Mouse (Mus musculus): ENCODE measurements around the gene Lyrm7.

Lyrm7 gene

DNA sequence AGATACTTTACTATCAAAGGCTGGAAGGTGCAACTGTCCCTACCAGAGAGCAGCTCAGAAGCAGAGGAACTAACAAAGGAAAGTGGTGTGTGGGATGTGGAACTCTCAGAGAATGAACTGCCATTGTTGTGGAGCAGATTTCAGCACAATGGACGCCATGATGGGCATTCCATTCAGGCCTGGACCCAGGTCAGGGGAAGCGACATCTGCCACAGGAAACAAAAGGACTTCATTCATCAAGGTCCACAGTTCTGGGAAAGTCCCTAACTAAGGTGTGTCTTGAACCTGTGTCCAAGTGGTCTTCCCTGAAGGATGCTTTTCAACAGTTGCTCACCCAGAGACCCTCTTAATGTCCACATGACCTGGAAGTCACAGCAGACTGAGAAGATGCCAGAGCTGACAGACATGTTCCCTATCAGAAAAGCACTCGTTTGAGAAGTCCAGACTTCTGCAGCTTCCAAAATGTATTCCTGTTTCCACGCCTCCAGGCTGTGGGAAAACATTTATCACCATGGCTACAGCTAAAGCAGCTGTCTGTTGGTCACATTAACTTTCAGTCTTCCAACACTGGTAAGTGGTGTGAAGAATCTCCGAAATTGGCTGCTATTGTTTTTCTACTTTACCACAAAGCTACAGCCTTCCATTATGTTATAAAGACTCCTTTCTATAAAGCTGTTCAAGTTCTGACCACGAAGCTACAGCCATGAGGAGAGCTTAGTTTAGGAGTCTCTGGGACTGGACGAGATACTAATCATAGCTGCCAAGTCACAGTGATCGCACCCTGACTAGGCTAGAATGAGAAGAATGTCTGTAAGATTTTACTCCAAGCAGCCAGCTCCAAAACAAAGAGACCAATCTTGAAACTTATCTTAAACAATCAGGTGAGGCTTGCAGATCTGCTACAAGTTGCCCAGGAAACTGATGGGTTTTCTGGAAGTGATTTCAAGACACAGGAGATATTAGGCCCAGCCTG, 15.0 kb downstream of the Lyrm7 start:
- no peak for DNase-seq (ENCODE audit: low spot score)

GRCm38 (mm10) chr11:54844959-54845358, 15.8 kb downstream of the Lyrm7 start:
- peak; percentile 16 for DNase-seq (ENCODE audit: low spot score)

GRCm38 (mm10) chr11:54844424-54844823, 16.3 kb downstream of the Lyrm7 start:
- peak; percentile 77 for DNase-seq (ENCODE audit: low spot score)

- no peak for DNase-seq (ENCODE audit: low spot score)
Measured at GRCm38 (mm10) chr11:54840891-54841290, 19.8 kb downstream of the Lyrm7 start.

- no peak for DNase-seq (ENCODE audit: low spot score)
Measured at GRCm38 (mm10) chr11:54839696-54840095, 21.0 kb downstream of the Lyrm7 start.

GRCm38 (mm10) chr11:54836106-54836505, 24.6 kb downstream of the Lyrm7 start:
- no peak for DNase-seq (ENCODE audit: low spot score)

DNA sequence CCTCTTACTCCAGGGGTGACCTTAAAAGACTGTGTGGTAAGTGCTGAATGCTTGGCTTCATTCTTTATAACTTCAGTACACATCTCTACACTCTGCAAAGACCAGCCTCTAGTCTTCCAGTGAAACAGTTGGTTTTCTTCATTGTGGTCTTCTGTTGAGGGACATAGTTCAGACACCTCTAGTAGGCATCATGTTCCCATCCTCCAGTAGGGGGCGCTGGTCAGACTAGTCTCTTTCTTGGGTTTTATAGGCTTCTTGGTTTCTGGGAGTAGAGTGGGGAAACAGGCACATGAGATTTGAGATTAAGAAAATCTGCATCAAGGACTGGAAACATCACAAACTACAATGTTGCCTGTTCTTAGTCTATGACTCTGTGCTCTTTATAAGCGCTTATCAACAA, 26.1 kb downstream of the Lyrm7 start:
- peak; percentile 51 for DNase-seq (ENCODE audit: low spot score)

- no peak for DNase-seq (ENCODE audit: low spot score)
Measured at GRCm38 (mm10) chr11:54833833-54834232, 26.9 kb downstream of the Lyrm7 start.

DNA sequence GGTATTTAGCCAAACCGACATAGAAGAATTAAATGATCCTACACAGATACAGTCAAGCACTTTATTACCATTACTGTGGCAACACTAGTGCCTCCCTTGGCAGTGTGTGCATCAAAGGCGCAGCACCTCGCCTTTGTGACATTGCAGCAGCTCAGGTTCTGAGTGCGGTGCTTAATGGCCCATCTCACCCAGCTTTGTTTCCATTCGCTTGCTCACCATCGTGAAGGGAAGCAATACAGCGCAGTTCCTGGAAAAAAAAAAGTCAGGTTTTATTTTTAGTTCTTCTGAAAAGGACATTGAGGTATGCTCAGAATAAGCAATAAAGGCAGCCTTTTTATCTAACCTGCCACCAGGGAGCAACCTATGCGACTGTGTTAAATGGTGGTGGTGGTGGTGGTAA, 33.9 kb downstream of the Lyrm7 start:
- no peak for DNase-seq (ENCODE audit: low spot score)

GRCm38 (mm10) chr11:54825774-54826173, 34.9 kb downstream of the Lyrm7 start:
- no peak for DNase-seq (ENCODE audit: low spot score)

DNA sequence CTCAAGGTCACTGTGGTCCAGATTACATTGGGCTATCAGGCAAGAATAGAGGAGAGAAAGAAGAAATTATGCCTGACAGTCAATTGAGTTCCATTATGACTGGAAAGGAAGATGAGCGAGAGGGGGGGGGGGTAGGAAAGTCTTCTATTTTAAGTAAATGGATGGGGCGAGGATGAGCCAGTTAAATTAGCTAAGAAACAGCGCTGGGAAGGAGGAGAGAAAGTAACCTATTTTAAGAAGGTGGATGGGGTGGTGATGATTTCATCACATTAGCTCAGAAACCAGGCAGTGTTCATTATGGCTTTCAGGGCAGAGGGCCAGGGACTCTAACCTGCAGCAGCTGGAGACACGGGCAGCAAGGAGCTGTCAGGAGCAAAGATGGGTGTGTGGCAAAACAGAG, 37.2 kb downstream of the Lyrm7 start:
- no peak for DNase-seq (ENCODE audit: low spot score)

GRCm38 (mm10) chr11:54819489-54819888, 41.2 kb downstream of the Lyrm7 start:
- DNase-seq (ENCODE audit: low spot score) = no peak

DNA sequence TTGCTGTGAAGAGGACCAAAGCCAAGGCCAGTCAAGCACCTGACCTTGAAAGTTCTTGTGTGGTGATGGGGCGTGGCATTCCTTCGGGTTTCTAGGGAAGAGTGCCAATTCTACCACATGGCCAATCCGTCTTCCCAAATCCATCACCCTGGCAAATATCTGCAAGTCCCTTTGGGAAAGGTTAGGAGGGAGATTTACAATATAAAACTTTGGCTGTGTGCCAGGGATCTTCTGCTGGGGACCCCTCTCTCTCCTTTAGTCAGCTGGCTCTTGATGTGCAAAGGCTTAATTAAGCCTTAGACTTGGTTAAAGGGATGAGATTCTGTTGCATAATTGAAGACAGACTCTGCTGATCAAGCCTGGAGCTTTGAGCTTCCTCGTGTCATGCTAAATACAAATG, 43.3 kb downstream of the Lyrm7 start:
- DNase-seq (ENCODE audit: low spot score) = no peak

GRCm38 (mm10) chr11:54815659-54816058, 45.1 kb downstream of the Lyrm7 start:
- DNase-seq (ENCODE audit: low spot score) = no peak

- DNase-seq (ENCODE audit: low spot score) = no peak
Measured at GRCm38 (mm10) chr11:54812812-54813516, 47.8 kb downstream of the Lyrm7 start.

DNA sequence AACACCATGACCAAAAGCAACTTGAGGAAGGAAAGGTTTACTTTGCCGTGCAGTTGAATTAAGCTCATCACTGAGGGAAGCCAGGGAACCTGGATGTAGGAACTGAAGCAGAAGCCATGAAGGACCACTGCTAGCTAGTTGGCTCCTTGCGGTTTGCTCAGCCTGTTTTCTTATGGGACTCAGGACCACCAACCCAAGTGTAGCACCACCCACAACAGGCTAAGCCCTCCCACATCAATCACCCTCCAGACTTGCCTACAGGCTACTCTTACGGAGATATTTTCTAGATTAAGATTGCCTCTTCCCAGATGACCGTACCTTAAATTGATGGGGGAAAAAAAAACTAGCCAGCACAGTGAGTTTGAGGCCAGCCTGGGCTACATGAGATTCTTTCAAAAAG, 48.4 kb downstream of the Lyrm7 start:
- DNase-seq (ENCODE audit: low spot score) = no peak

DNA sequence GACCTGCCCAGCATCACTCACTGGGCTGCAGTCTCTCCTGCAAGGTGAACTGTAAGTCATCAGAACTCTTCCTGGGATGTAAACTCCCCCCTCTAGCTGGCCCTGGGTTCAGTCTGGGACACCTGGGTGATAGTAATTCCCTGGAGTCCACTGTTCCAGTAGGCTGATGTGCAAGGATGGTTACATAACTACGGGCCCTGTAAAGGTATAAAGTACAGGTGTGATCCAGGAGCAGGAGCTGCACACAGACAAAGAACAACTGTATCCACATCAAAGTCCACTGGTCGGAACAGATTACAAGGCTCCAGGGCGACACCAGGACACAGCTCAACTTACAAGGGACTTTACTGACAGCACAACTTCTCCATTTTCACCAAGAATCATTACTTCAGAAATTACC, 49.7 kb downstream of the Lyrm7 start:
- DNase-seq (ENCODE audit: low spot score) = no peak

GRCm38 (mm10) chr11:54809582-54809981, 51.1 kb downstream of the Lyrm7 start:
- DNase-seq (ENCODE audit: low spot score) = no peak

- peak; percentile 41 for DNase-seq (ENCODE audit: low spot score)
Measured at GRCm38 (mm10) chr11:54808177-54808576, 52.5 kb downstream of the Lyrm7 start.

- DNase-seq (ENCODE audit: low spot score) = peak; percentile 62
Measured at GRCm38 (mm10) chr11:54807669-54808068, 53.0 kb downstream of the Lyrm7 start.

- DNase-seq (ENCODE audit: low spot score) = no peak
Measured at GRCm38 (mm10) chr11:54806891-54807290, 53.8 kb downstream of the Lyrm7 start.

DNA sequence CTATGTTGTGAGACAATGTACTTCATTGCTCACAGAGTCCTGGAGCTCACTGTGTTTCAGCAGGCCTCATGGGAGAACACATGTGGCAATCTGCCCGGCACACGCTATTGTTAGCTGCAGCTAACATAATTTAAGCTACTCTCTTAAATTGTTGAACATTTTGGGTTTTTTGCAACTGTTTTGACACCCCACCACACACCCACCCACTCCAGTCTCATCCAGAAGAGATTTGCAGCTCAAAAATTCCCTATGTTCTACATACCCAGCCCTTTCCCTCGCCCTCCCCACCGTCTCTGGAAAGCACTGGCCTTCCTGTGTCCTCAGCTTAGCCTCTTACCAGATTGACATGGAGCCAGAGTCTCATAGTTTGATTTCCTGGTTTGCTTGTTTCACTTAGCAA, 55.5 kb downstream of the Lyrm7 start:
- no peak for DNase-seq (ENCODE audit: low spot score)

GRCm38 (mm10) chr11:54802621-54803020, 58.1 kb downstream of the Lyrm7 start:
- DNase-seq (ENCODE audit: low spot score) = no peak

Data from T-cell, adult 2 months (primary cell).